Mouse (Mus musculus) midbrain, embryonic 11.5 days (tissue): Measurements from ENCODE around the gene Aldh3b3. TPM values are rescaled to one million over a fixed set of nuclear protein-coding genes. Genes with fewer than 3 reads are reported as not detected.
"Not testable (repeated sequence)": the region's sequence is repeated elsewhere in the genome, so short reads cannot be mapped to it uniquely, and the experiment has no call there.

Experiments used
- ATAC-seq: fragments of 200-750 bp; cut with Nextera tagmentation; 2 replicates; pipeline ENCODE4 v1.8.0; 2017; ENCODE audit warnings: moderate TSS enrichment, moderate library complexity; ENCODE audit not compliant: low FRiP score
- DNase-seq: peaks from one replicate; pipeline ENCODE4 v3.0.0; 2015; ENCODE audit warnings: low spot score; ENCODE audit errors: missing footprints
- H3K27ac ChIP-seq: fragments of 300-500 bp; sonication (generic); 2 replicates; pipeline ENCODE4 v1.5.1; 2014; ENCODE audit warnings: low read depth, low read length
- H3K27me3 ChIP-seq: fragments of 300-500 bp; sonication (generic); 2 replicates; pipeline ENCODE4 v1.6.1; 2014; ENCODE audit warnings: mild to moderate bottlenecking, low read length, moderate library complexity, mixed read lengths; ENCODE audit not compliant: control insufficient read depth, insufficient read depth
- H3K36me3 ChIP-seq: fragments of 300-500 bp; sonication (generic); 2 replicates; pipeline ENCODE4 v1.6.1; 2014; ENCODE audit warnings: mild to moderate bottlenecking, low read length, moderate library complexity, mixed read lengths; ENCODE audit not compliant: control insufficient read depth, insufficient read depth
- H3K4me1 ChIP-seq: fragments of 300-500 bp; sonication (generic); 2 replicates; pipeline ENCODE4 v1.6.1; 2014; ENCODE audit warnings: low read length; ENCODE audit not compliant: control insufficient read depth, insufficient read depth
- H3K4me2 ChIP-seq: fragments of 300-500 bp; sonication (generic); 2 replicates; pipeline ENCODE4 v1.6.1; 2014; ENCODE audit warnings: mild to moderate bottlenecking, moderate library complexity
- H3K4me3 ChIP-seq: fragments of 300-500 bp; sonication (generic); 2 replicates; pipeline ENCODE4 v1.5.1; 2014; ENCODE audit warnings: low read depth, low read length
- H3K9ac ChIP-seq: fragments of 300-500 bp; sonication (generic); 2 replicates; pipeline ENCODE4 v1.6.1; 2014; ENCODE audit warnings: low read length
- H3K9me3 ChIP-seq: fragments of 300-500 bp; sonication (generic); 2 replicates; pipeline ENCODE4 v1.6.1; 2016; ENCODE audit warnings: low read length; ENCODE audit not compliant: control insufficient read depth
- WGBS: fragments of 180-500 bp; shearing (Covaris S2); extraction: QIAGEN DNeasy Blood & Tissue Kit; methylation state at CpG from one replicate; pipeline ENCODE4 v1.1.7; 2014; 5-methylcytosine and 5-hydroxymethylcytosine counted together
- polyA plus RNA-seq: library from polyadenylated mRNA; unstranded; fragments of >200 nt; fragmentation: Nextera tagmentation; extraction: Ambion mirVana; gene quantifications from 2 replicates; pipeline ENCODE4 v1.2.1, GENCODE M21; 2014

Gene Aldh3b3
- polyA plus RNA-seq, 1 experiment from 2014 or later = not detected

DNA sequence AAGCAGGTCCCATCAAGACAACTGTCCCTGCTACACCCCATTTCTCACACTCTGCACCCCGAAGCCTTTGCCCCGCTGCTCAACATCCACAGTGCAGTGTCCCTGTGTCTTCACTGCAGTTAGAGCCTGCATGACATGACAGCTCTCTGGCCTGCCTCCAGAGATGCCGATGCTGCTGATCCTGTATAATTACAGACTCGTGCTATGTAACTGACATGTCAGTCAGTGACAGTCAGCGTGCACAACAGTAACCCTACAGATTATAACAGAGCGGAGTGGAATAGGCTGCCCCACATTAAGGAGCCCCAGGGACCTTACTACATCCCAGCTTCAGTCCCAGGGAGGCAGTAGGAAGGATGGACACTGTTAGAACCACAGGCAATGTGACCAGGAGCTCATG, 3.4 kb downstream of the Aldh3b3 start:
- not testable (repeated sequence) for H3K9me3 ChIP-seq, H3K36me3 ChIP-seq, H3K27me3 ChIP-seq, H3K4me3 ChIP-seq, H3K4me1 ChIP-seq, H3K9ac ChIP-seq, DNase-seq, ATAC-seq, H3K4me2 ChIP-seq, H3K27ac ChIP-seq
- 91% methylated on average over 6 of the region's 6 CpGs for WGBS

GRCm38 (mm10) chr19:3962469-3962868, 4.0 kb downstream of the Aldh3b3 start:
- 10% methylated on average over 2 of the region's 2 CpGs for WGBS
- H3K4me3 ChIP-seq = no peak overlapping the region
- H3K27me3 ChIP-seq = no peaks in the 10 kb centered on the region
- DNase-seq (no peak), ATAC-seq (no peak)
- H3K36me3 ChIP-seq = no peaks in the 10 kb centered on the region
- H3K4me2 ChIP-seq = no peak overlapping the region
- H3K4me1 ChIP-seq = no peaks in the 10 kb centered on the region
- no peak overlapping the region for H3K27ac ChIP-seq
- H3K9me3 ChIP-seq = no peaks in the 10 kb centered on the region
- no peak overlapping the region for H3K9ac ChIP-seq

GRCm38 (mm10) chr19:3964030-3964429, 5.6 kb downstream of the Aldh3b3 start:
- H3K4me2 ChIP-seq = no peak overlapping the region
- H3K4me3 ChIP-seq = no peak overlapping the region
- no peak for DNase-seq
- ATAC-seq = no peak
- no peaks in the 10 kb centered on the region for H3K9me3 ChIP-seq
- H3K27ac ChIP-seq = no peak overlapping the region
- no peaks in the 10 kb centered on the region for H3K4me1 ChIP-seq
- 78% methylated on average over 4 of the region's 4 CpGs for WGBS
- H3K9ac ChIP-seq = no peak overlapping the region
- no peaks in the 10 kb centered on the region for H3K27me3 ChIP-seq
- no peaks in the 10 kb centered on the region for H3K36me3 ChIP-seq

GRCm38 (mm10) chr19:3966330-3967075, 8.1 kb downstream of the Aldh3b3 start:
- Histone ChIP-seq H3K4me1 (no peaks in the 10 kb centered on the region), H3K4me3 (no peak overlapping the region), H3K9ac (no peak overlapping the region), H3K9me3 (no peaks in the 10 kb centered on the region), H3K27ac (no peak overlapping the region), H3K4me2 (no peak overlapping the region), H3K36me3 (no peaks in the 10 kb centered on the region), H3K27me3 (no peaks in the 10 kb centered on the region)
- WGBS = 70% methylated on average over 11 of the region's 11 CpGs
- ATAC-seq (no peak), DNase-seq (peak; percentile 70)

- H3K9ac ChIP-seq = no peak overlapping the region
- 67% methylated on average over 3 of the region's 3 CpGs for WGBS
Measured at GRCm38 (mm10) chr19:3967258-3967657, 8.8 kb downstream of the Aldh3b3 start.

DNA sequence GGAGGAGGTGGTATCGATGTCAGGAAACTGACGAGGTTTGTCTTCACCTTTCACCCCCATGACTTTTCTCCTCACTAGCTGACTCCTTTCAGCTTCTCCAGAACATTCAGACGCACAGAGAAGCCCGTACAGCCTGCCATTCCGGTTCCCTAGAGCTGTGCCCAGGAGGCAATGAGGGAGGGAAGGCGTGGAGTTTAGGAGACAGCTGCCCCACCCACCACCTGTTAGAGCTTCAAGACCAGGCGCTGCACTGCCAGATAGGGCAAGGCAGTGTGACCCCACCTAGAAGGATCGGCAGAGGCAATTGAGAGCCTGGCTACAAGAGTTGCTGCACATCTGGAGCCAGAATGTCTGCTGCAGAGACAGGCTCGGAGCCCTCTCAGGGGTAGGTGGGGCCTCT, 13.8 kb downstream of the Aldh3b3 start, which contains the start of gene Aldh3b2:
Gene Aldh3b2, plus strand, starts transcription at position 100 of the 400 bp plus-strand sequence.
- H3K4me3 ChIP-seq = no peak within 1 kb of the TSS
- no peak within 1 kb of the TSS for H3K27ac ChIP-seq
- DNase-seq (no peak), ATAC-seq (no peak)
- H3K4me1 ChIP-seq = no peaks in the 10 kb centered on the region
- H3K36me3 ChIP-seq = no peaks in the 10 kb centered on the region
- no peaks in the 10 kb centered on the region for H3K27me3 ChIP-seq
- H3K4me2 ChIP-seq = no peak within 1 kb of the TSS
- no peak within 1 kb of the TSS for H3K9ac ChIP-seq
- no peaks in the 10 kb centered on the region for H3K9me3 ChIP-seq
- 59% methylated on average over 9 of the region's 9 CpGs for WGBS

More at GRCm38 (mm10) chr19:3967258-3967657, 8.8 kb downstream of the Aldh3b3 start:
- no peak overlapping the region for H3K27ac ChIP-seq
- H3K4me1 ChIP-seq = no peaks in the 10 kb centered on the region
- peak; percentile 17 for DNase-seq
- no peak for ATAC-seq
- no peaks in the 10 kb centered on the region for H3K9me3 ChIP-seq
- H3K36me3 ChIP-seq = no peaks in the 10 kb centered on the region
- no peaks in the 10 kb centered on the region for H3K27me3 ChIP-seq
- no peak overlapping the region for H3K4me2 ChIP-seq
- no peak overlapping the region for H3K4me3 ChIP-seq

- H3K27me3 ChIP-seq, H3K36me3 ChIP-seq, H3K4me2 ChIP-seq, H3K27ac ChIP-seq, H3K9me3 ChIP-seq, H3K9ac ChIP-seq, ATAC-seq, H3K4me1 ChIP-seq, H3K4me3 ChIP-seq: not testable (repeated sequence)
- peak; percentile 66 for DNase-seq
- 87% methylated on average over 6 of the region's 6 CpGs for WGBS
Measured at GRCm38 (mm10) chr19:3974608-3975007, 16.2 kb downstream of the Aldh3b3 start.

DNA sequence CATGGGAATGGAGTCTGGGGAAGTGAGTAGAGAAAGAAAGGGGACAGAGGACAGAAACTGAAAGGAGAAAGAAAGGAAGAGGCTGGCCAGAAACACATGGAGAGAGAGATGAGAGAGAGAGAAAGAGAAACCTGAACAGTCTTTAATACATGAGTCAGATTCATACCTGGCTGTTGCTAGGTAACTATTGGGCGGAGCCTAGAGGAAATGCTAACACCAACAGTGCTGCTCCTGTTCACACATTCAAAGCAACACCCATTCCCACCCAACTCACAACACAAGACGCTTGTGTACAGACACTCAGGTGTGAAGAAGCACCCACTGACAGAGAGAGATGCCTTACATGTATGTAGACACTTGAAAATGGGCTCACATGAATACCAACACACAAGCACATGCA, 17.4 kb downstream of the Aldh3b3 start:
- no peaks in the 10 kb centered on the region for H3K27me3 ChIP-seq
- no peak overlapping the region for H3K4me3 ChIP-seq
- H3K9me3 ChIP-seq = no peaks in the 10 kb centered on the region
- DNase-seq (no peak), ATAC-seq (no peak)
- H3K36me3 ChIP-seq = no peaks in the 10 kb centered on the region
- H3K4me1 ChIP-seq = no peaks in the 10 kb centered on the region
- H3K4me2 ChIP-seq = no peak overlapping the region
- 77% methylated on average over 2 of the region's 2 CpGs for WGBS
- H3K9ac ChIP-seq = no peak overlapping the region
- H3K27ac ChIP-seq = no peak overlapping the region

- H3K27ac ChIP-seq = no peak overlapping the region
- WGBS = 14% methylated on average over 4 of the region's 4 CpGs
- ATAC-seq (peak; percentile 62), DNase-seq (peak; percentile 97)
- no peaks in the 10 kb centered on the region for H3K36me3 ChIP-seq
- no peak overlapping the region for H3K4me3 ChIP-seq
- H3K9ac ChIP-seq = no peak overlapping the region
- H3K4me1 ChIP-seq = peaks cover 13% of the 10 kb centered on the region
- no peaks in the 10 kb centered on the region for H3K9me3 ChIP-seq
- H3K27me3 ChIP-seq = no peaks in the 10 kb centered on the region
- no peak overlapping the region for H3K4me2 ChIP-seq
Measured at GRCm38 (mm10) chr19:3980309-3980708, 21.9 kb downstream of the Aldh3b3 start.
